Mouse (Mus musculus) stomach, postnatal 0 days (tissue): ENCODE results near the gene Nckap5l.

Experiments used
- CTCF ChIP-seq: IDR thresholded peaks from 2 replicates; pipeline ENCODE4 v1.5.1; 2016; ENCODE audit warnings: antibody characterized with exemption, low read depth, mild to moderate bottlenecking, moderate library complexity
- EP300 ChIP-seq: optimal IDR thresholded peaks from 2 replicates; pipeline ENCODE3; 2016; ENCODE audit warnings: antibody characterized with exemption

DNA sequence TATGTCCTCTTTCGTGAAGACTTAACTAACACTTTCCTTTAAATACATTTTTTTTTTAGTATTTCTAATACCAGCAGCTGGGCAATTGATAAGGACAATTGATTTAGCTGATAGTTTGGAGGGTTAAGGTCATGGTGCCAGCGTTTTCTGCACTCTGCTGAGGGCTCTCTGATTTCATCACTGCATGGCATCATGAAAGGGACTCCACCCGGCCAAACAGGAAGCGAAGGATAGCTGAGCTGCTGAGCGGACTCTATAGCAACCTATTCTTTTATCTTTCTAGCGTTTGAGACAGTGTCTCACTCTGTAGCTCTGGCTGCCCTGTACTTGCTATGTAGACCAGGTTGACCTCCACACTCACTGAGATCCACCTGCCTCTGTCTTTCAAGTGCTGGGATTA lies 27.2 kb upstream of the Nckap5l start:
- TF ChIP-seq CTCF (no peak), EP300 (no peak)
